Mouse (Mus musculus): ENCODE measurements at regions not wholly inside any gene's neighbourhood (a gene's known extent, or its start where the extent isn't known, plus 50 kb on each side); places are given as distances from the start of the nearest gene placed in this dataset.

DNA sequence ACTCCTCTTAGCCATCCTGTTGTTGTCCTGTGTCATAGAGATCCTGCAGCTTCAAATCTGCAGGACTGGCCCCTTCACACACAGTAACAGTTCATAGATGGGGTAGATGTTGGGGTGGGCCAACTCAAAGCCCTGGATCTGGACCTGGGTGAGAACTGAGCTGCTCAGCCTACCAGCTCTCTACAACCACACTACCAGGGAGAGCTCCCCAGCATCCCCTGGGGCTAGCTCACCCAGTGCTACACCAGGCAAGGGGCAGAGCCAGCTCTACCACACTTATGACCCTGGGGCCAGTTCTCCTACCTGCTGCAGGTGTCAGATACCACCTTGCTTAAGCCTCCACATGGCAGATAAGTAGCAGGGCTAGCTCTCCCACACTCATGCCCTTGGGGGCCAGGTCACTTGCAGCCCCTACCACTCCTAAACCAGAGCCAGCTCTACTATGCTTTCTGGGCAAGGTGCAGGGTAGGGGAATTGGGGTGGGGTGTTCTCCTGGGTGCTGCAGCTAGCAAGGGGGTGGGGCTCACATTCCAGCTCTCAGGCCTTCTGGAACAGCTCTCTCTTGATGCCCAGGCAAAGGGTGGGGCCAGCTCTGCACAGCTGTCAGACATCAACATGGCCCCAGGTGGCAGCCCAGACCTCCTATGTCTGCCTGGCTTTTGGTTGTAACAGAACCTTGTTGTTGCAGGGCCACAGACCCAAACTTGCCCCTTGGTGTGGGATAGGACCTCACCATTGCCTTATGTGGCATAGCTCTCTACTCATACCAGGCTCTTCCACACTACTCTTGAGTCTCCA lies 62.4 kb upstream of the Tab2 start:
- no peak for DNase-seq (ENCODE audit: low read depth)

DNA sequence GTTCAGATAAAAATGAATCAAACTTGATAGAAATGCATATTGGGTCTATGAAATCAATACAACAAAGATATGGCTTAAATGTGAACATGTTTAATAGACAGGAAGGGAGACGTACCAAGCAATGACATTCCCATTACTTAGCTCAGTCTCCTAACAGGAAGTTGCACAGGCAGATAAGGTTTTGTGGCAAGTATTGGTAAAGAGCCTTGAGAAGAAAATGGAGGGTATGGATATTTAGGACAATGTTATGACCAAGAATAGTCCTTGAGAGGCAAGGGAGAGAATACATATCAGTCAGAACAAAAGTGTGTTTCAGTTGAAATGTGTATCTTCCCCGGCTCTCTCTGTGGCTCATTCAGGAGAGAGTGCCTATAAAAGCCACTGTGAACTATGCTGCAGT lies 60.7 kb upstream of the Tab2 start:
- no peak for DNase-seq (ENCODE audit: low read depth)

- DNase-seq (ENCODE audit: low read depth): no peak
These were observed 55.7 kb upstream of the Tab2 start for GRCm38 (mm10) chr10:8011744-8012143.

DNA sequence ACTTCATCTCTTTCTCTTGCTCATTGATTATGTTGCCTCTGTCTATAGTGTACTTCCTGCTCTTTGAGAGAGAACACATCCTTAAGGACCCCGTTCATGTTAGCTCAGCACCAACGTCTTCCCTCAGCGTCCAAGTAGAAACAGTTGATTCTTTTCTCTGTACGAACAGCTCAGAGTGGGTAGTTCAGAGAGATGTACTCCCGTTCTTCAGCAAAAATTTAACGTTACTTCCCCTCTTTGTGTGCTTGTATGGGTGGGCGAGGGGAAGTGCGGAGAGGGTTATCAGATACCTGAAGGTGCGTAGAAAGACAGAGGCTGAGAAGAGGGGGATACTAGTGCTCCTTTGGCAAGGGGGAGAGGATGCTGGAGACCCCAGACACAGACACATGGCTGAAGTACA lies 55.1 kb upstream of the Tab2 start:
- DNase-seq (ENCODE audit: low read depth): no peak

DNA sequence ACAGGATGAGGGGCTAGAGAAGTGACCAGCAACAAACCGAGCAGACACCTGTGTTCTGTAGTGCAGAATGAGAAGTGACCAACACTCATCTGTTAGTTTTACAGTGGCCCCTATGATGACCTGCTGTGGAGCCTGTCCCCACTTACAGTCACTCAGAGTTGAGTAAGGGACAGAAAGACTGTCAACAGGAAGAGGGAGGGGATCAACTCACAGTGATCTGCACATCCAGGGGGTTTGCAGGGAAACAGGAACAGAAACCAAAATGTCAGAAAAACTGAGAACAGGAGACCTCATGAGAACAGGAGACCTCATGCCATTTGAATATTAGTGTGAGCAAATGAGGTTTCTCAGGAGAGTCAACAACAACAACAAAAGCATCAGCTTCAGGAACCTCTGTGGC lies 53.8 kb upstream of the Tab2 start:
- no peak for DNase-seq (ENCODE audit: low read depth)

GRCm38 (mm10) chr10:8007990-8008368 lies 51.9 kb upstream of the Tab2 start:
- DNase-seq (ENCODE audit: low read depth): no peak

DNA sequence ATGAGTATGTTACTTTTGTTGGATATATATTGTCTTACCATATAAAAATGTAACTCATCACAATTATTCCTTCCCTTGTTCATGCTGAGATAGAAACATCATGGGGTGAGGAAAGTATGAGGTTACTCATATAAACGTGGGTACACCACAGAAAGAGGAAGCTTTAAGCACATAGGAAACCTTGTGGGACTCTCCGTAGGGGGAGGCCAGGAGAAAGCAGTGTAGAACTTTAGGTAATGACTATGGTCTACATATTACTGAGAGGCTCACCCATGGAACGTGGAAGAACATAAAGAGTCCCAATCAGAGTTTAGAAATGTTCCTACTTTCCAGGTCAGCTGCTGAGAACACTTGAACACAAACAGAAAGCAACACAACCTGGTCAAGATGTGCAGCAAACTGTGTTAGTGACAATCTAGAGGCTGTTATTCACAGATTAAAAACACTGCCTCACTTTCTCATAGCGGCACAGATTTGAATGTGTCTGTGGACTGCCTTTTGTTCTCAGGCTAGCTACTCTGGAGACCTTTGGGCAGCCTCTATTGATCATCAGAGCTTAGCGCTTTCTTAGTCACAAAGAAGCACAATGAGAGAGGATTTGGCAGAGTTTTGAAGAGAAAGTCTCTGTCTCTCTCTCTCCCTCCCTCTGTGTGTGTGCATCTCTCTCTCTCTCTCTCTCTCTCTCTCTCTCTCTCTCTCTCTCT lies 51.4 kb upstream of the Tab2 start:
- no peak for DNase-seq (ENCODE audit: low read depth)

All from NIH3T3 (cell line).